Mouse (Mus musculus): ENCODE measurements around the gene Aifm1. TPM values are rescaled to one million over a fixed set of nuclear protein-coding genes. Genes with fewer than 3 reads are reported as not detected.

Gene Aifm1
- total RNA-seq (2023) = 24.1 to 26.9 TPM (median 25.0 TPM) in 4 replicates

DNA sequence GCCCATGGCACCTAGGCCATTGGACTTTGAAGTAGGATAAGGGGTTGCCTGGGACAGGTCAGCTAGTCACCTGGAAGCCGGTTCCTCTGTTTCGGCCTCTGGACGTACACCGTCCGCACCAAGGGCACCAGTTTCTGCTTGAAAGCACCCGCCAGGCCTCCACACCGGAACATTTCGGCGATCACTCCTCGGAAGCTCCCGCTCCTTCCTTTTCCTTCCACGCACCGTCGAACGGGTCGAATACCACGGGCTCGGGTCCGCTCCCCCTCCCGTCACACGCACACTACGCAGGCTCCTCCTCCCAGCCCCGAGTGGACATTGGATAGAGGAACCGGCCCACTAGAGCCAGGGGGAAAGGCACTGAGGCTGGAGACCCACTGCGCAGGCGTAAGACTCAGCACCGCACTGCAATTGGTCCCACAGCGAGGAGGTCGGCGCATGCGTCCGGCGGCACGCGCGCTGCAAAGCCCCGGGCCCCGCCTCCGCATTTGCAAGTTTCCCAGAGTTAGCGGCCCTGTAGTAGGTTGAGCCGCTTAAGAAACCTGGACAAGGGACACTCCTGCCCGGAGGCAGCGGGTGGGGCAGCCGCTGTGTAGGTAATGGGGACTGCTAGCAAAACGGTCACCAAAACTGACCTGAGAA lies at the start of gene Aifm1:
Gene Aifm1 (minus strand): TSS at position 398 of the 642 bp plus-strand sequence.

GRCm38 (mm10) chrX:48518808-48519548 lies 5.6 kb upstream of the Aifm1 start, which contains the start of gene Rab33a:
Gene Rab33a (plus strand): TSS chrX:48519285.

GRCm38 (mm10) chrX:48462754-48463507 lies 50.4 kb downstream of the Aifm1 start, which contains the start of gene Elf4:
Gene Elf4 (minus strand): TSS chrX:48463132.

Other genes with a start within 250 kb of the Aifm1 start
- 4.9 to 6.2 TPM (median 5.5 TPM) in 4 replicates for gene Bcorl1, start 172.2 kb downstream of the Aifm1 start, total RNA-seq (2023)
- gene Elf4, start 50.4 kb downstream of the Aifm1 start, total RNA-seq (2023) = 89.7 to 97.3 TPM (median 93.8 TPM) in 4 replicates
- gene Rab33a, start 5.7 kb upstream of the Aifm1 start, total RNA-seq (2023) = 0.50 TPM in 1 of 4 replicates, not detected in the others
- gene Zfp280c, start 80.9 kb upstream of the Aifm1 start, total RNA-seq (2023) = 28.1 to 31.3 TPM (median 29.5 TPM) in 4 replicates
- 3.6 to 7.8 TPM (median 5.3 TPM) in 4 replicates for gene Slc25a14, start 109.8 kb upstream of the Aifm1 start, total RNA-seq (2023)
- gene Gpr119, start 160.9 kb upstream of the Aifm1 start, total RNA-seq (2023) = not detected in 4 replicates
- gene Rbmx2, start 181.4 kb upstream of the Aifm1 start, total RNA-seq (2023) = 5.2 to 10.1 TPM (median 7.2 TPM) in 4 replicates